Mouse (Mus musculus) urinary bladder, postnatal 36 days (tissue): ENCODE data around the gene Nipa1.

Experiments
- DNase-seq, 2 experiments: peaks; one replicate each; pipeline ENCODE4 v3.0.0; 2022; ENCODE audit warnings: low spot score in 2 of 2, mixed read lengths in 1 of 2

Gene Nipa1

DNA sequence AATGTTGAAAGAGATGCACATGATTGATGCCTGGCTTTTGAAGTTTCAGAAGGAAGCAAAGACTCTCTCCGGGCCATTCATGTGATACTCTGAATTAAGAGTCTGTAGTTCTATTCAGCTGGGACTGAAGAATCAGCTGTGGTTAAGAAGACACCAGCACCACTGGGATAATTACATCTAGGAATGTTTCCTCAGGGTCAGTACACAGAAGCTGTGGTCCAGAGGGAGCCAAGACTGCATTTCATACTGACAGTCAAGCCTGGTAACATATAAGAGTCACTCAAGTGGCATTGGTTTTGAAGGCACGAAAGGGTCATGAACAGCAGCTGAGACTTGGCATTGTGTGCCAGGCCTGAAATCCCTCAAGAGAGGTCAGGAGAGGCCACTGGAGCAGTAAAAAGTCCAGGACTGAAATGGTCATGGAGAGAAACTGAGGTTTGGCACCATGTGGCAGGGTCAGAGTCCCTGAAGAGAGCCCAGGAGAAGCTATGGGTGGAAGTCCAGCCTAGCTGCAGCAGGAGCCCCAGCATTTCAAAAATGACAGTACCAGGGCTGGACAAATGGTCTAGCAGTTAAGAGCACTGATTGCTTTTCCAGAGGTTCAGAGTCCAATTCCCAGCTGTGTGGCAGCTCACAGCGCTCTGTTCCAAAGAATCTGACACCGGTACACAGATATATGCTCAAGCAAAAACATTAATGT lies 9.3 kb downstream of the Nipa1 start:
- no peak for DNase-seq

DNA sequence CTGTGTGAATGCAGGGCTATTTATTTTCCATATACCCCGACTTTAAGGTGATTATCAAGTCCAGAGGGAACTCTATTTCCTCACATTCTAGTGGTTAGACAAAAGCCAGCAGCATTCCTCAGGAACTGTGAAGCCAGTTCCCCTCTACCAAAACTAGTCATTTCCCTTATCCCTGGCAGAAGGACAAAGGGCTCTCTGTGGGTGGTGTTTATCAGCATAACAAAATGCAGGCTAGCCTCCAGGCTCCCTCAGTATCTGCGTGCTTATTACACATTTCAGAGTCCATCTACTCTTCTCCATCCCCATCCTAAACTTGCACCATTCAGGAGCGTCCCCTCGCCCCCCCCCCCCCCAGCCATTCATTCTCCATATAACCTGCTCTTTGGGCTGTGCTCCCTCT lies 20.8 kb downstream of the Nipa1 start:
- no peak for DNase-seq

DNA sequence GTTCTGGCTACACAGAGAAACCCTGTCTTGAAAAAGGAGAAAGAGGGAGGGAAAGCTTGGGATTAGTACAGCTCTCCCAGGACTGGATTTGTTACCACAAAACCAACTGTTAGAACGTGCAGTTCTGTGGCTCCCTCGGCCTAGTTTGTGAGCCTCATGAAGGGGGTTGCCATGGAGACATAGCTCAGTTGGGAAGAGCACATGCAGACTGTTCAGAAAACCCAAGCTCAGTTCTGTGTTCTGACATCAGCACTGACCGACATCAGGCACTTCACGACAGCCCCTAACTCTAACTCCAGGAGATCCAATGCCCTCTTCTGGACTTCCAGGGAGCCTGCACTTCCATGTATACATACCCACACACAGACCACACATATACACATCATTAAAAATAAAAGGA lies 24.7 kb downstream of the Nipa1 start:
- DNase-seq: no peak

DNA sequence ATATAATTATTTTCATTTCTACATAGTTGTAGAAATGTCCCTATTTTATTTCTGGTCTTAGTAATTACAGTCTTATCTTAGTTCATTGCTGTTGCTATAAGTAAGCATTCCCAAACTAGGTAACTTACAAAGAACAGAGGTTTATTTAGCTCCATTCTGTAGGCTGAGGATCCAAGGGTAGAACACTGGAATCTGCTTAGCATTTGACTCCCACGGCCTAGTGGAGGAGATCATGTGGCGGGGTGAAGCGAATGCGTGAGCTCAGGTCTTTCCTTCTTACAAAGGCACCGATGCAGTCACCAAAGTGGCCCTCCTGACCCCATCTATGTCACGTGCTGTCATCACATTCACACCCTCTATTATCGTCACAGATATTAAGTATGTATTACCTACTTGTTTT lies 27.9 kb downstream of the Nipa1 start:
- DNase-seq: no peak

DNA sequence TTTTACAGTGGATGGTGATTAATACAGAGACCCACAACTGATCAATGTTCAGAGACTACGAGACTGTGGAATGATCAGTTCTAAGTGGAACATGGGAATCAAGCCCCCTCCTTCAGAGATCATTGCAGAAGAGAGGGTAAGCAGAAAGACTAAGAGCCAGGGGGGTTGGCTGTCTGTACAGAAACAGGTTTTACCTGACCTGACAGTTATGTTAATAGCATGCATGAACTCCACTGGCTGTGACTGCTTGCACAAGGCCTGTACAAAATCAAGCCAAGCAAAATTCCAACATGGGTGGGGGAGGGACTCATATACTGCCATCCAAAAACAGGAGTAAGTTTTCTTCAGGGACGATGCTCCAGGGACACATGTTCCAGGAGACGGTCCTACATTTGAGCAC lies 28.6 kb downstream of the Nipa1 start:
- DNase-seq: no peak

DNA sequence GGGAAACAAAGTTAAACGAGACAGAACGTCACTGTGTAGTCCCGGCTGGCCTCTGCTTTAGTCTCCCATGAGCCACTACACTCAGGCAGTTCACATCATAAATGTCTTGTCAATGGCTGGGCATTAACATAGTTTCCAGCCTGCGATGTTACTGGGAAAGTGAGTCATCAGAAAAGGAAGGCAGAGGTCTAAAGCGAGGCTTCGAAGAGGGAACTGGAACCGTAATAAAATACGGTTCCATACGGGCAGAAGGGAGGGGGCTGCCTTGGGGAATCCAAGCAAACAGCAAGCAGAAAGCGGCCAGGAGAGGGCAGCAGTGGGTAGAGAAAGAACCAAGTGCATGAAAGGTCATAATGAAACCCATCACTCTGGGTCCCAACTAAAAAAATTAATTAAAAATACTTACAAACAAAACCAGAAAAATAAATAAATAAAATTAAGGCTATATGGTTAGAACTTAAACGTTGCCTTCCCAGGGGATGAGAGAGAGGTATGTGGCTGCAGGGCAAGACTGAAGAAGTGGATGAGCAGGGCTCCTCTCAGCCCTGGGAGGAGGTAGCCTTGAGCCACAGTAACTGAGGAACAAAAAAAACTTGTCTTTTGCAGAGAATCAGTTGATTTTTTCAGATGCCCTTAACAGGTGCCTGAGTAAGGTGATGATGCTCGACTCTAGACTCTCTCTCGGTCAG lies 33.1 kb downstream of the Nipa1 start:
- DNase-seq: peak; percentile 60 to 71

DNA sequence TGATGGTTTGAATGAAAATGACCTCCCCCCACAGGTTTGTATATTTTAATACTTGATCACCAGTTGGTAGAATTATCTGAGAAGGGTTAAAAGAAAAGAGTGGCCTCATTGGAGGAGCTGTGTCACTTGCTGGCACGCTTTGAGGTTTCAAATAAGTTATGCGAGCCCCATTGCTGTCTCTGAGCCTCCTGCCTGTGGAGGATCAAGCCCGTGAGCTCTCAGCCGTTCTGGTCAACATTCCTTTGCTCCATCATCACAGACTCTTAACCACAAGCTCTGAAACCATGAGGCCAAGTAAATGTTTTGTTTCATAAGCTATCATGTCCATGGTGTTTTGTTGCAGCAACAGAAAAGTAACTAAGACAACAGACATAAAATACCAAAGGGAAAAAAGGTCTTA lies 35.0 kb downstream of the Nipa1 start:
- no peak for DNase-seq

DNA sequence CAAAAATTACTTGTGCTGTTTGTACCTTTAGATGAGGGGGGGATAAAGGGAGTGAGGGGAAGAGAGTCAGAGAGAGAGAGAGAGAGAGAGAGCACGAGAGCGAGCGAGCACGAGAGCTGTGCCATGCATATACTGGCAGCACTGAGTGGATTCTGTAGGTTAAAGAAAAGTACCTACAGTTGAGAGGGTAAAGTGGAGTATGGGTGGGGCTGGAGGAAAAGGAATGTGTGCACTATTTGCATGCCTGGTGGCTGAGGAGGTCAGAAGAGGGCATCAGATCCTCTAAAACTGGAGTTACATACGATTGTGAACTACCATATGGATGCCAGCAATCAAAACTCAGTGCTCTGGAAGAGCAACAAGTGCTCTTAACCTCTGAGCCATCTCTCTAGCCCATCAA lies 36.6 kb downstream of the Nipa1 start:
- DNase-seq: no peak

DNA sequence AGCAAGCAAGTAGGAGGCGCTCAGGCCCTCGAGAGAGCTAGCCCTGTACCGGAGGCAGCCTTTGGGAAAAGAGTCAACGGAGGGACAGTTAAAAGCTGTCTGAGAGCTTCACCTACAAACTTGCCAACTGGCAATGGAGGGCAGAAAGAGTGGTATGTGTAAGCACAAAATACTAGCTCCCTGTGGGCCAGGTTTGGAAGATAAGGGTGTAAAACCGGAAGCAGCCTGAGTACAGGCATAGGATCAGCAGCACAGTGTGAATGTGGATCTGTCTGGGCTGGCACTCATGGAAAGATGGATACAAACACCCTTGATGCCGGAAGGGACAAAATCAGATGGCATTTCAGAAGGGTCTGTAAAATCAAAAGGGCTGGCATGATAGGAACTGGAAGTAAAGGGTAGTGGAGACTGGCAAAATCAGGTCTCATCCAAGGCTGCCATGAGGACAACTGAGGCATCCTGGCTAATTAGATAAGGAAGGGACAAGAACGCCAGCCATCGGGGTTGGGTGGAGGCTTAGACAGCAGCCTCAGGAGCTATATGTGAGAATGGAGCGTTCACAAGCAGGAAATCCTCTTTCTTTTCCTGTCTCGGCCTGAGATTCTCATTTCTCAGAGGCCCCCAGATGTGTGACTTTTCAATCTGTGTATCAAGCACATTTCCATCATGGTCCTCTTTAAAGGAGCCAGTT lies 37.6 kb downstream of the Nipa1 start:
- DNase-seq: no peak

DNA sequence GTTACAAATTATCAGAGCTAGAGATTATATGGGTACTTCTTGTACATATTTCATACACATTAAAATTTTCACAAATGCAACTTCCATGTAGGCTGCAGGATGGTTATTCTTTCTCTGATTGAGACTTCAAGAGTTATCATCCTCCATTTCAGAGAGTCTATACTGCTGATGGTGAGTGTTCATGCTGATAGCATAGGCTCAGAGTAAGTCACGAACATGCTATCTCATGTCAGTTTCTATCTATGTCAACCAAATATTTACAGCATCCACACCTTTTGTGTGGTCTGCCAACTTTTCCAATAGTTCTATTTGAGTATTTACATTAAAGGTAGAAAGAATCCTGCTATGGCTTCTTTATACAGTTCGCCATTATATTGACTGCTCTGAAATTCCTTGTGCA lies 38.2 kb downstream of the Nipa1 start:
- DNase-seq: no peak

DNA sequence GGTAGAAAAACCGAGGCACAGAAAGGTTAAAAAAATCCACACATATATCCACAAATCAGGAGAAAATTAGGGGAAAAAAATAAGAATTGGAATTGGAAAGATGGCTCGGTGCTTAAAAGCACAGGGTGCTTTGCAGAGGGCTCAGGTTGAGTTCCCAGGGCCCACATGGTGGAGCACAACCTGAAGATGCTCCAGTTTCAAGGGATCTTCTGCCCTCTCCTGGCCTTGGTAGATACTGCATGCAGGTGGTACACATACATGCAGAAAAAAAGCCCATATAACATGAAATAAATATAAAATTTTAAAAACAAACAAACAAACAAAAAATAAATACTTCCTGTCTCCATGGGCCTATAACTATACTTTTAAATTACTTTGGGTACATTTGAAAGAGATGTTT lies 45.3 kb downstream of the Nipa1 start:
- DNase-seq: no peak

DNA sequence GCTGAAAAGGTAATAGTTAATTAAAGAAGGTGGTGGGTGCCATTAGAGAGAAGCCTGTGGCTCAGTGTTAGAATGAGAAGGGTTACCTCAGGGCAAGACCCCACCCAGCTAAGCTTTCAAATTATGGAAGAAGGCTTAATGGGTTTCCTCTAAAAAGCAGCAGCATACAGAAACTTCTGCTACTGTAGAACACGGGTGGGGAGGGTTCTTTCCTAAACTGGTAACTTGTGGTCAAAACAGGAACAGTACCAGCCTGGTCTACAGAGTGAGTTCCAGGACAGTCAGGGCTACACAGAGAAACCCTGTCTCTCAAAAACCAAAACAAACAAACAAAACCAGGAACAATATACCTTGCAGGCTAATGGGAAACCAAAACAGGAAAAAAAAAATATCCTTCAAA lies 50.3 kb downstream of the Nipa1 start:
- DNase-seq: no peak

DNA sequence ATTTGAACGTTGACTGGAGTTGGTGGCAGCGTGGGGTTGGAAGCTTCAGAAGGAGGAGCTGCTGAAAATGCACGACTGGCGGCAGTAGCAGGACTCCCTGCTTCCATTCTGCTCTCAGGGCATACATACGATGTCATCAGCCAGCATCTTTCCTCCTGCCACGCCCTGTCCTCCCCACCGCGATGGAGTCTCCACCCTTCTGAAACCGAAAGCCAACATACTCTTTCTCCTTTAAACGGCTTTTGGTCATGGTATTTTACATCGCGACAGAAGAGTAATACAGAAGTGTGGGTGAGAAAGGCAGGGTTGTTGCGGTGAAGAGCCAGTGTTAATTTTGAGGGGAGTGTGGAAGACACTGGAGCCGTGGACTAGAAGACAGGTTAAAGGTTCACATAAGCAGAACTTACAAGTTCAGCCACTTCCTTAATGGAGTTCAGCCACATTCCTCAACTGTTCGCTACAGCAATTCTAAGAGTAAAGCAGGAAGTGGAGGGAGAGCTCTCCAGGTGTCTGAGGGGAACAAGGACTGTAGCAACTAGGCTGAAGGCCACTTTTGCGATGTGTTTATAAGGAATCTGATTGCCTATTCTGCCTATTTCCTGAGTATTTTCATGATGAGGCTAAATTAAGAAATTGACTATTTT lies 51.4 kb downstream of the Nipa1 start:
- DNase-seq: peak; percentile 16 to 31

DNA sequence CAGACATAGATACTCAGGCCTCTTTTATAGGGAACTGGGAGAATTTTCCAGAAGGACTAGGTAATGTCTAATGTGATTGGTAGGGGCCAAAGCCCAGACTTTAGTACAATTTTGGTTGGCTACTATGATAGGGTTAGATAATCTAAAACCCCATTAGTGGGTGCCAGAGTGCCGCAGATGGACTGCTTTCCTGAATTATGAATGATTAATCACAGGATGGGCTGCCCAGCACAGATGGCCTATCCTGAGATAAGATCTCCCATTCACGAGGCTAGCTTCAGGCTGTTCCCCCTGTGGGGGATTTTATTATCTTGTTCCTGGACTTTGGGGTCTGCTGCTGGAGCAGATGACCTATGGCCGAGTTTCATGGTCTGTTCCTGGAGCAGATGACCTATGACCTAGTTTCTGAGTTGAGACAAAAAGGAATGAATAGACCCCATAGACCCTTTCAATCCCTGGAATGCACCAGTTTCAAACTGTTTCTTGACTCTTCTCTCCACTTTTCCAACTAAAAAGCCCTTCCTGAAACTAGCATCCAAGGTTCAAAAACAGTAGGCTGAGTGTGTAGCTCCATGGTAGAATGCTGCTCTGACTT lies 52.8 kb downstream of the Nipa1 start:
- no peak for DNase-seq

DNA sequence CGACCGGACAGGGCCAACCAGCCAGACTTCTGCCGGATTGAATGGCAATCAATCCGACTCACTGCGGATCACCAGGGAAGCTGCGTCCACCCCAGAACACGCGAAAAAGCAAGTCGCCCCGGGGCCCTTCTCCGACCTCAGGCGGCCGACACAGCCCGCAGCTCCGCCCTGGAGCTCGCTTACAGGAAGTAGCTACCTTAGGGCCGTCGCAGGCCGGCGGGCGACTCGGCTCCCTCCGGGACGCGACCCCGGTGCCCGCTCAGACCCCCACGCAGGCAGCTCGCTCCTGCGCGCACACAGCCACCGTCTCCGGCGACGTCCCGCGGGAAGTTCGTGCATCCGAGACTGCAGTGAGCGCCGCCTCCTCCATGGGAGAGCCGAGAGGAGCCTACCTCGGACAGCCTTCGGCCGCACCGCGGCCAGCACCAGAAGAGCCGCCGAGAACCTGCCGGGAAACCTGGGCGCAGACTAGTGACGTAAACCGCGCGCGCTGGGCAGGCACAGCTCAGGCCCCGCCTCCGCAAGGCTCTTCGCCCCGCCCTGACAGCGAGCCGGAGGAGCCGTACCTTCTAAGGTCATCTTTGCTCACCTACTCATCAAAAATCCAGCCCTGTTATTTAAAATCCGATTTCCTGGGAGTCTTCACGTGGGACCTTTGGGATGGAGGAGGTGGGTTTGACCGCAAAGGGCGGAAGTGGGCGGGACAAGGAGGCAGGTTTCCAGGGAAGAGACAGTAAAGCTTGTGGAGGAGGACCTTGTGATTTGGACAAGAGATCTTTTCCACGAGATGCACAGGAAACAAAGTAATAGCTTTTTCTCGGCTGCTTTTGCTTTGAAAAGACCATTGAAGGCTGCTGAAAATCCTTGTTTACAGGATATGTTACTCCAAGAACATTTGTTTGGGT lies 57.5 kb downstream of the Nipa1 start, which contains the start of gene Nipa2:
Nipa2 (minus strand) TSS at position 473 of the 905 bp plus-strand sequence.
- peak; percentile 90 to 93 for DNase-seq

DNA sequence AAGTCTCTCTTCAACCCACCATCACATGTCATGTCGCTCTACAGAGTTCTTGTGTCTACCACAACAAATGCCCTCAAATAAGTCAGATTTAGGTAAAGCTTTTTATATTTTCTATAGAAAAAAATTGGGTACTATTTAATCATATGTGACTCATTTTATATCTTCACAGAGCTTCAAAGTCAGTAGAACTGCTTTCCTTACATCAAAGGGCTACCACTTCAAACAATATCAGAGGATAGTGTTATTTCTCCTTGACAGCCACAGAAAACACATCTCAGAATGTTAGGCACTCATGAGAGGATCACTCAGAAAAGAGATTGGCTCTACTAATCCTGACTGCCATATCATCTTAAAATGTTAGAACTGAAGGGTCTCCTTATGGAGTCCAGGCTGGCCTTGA lies 59.2 kb downstream of the Nipa1 start:
- DNase-seq: no peak

DNA sequence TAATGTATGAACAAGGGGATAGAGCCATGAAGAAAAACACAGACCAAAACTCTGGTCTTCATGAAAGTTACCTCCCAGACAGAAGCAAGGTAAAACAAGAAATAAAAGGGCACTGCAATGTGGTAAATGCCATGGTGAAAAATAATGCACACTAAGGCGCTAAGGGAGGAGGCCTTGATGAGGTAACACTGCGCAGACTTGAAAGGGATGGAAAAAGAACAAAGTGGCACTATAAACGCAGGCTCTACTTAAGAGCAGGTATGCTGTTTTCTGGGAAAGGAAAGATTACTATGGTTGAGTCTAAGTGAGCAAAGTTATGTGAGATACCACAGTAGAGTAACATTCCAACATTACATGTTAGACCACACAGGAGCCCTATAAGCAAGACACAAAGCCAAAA lies 60.0 kb downstream of the Nipa1 start:
- DNase-seq: no peak

DNA sequence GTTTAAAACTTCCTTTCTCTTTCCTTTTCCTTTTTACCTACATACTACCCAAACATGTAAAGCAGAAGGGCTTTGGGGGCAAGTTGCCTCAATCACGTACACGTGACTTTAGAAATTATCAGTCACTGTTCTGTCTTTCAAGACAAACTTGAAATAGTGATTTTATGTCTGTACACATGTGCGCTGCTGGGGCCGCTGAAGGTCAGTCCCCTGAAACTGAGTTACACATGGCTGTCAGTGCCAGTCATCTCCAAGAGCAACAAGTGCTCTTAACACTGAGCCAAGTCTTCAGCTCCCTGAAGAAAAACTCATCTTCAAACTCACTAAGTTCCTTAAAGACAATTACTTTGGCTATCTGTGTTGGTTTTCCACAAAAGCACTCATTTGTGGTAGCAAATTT lies 61.8 kb downstream of the Nipa1 start:
- no peak for DNase-seq

DNA sequence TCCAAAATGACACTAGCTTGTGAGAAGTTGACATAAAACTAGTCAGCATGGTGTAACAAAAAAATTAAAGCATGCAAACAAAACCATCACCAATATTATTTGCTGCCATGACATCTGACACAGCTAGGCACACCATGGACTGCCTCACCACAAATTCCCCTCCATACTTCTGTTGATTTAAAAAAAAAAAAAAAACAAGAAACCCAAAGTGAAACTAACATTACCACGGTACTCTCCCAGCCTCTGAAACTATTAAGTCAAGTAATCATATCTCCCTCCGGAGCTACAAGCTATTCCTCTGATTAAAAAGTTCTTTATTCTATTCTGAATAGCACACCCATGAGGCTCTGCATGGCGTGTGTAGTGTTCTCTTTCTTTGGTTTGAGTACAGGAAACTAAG lies 62.6 kb downstream of the Nipa1 start:
- DNase-seq: no peak

DNA sequence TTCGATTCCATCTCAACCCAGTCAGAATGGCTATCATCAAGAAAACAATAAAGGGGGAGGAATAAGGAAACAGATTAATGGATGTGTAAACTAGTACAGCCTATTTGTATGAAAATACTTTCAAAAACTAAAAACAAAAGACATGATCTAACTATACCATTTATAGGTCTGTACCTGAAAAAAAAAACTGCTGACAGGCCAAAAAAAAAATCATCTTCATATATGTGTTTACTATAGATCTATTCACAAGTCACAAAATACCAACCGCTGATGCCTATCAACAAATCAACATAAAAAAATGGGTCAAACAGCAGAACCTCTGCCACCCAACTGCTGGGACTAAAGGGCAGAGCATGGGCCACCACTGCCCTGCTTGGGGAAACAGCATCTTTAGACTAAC lies 63.7 kb downstream of the Nipa1 start:
- DNase-seq: no peak

DNA sequence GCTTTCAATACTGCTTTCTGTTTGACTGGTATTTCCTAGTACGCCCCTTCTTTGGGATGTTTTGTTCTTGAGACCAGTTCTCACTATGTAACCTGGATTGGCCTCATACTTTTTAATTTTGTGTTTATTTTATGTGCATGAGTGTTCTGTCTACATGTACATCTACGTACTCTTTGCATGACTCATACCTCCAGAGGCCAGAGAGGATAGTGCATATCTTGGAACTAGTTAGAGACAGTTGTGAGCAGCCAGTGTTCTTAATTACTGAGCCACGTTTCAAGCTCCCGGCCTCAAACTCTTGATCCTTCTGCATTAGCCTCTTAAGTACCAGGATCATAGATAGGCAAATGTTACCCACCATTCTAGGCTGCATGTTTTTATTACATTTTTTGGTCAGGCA lies 81.4 kb downstream of the Nipa1 start:
- no peak for DNase-seq
